Mouse (Mus musculus) spleen, adult 2 months (tissue): ENCODE data around the gene Dpp6. TPM values are rescaled to one million over a fixed set of nuclear protein-coding genes. Genes with fewer than 3 reads are reported as not detected.

Source experiments
- DNase-seq, 2 experiments: peaks; one replicate each; pipeline versions ENCODE4 v3.0.0 to v3.0.0-alpha.2; 2012 to 2021; ENCODE audit warnings: low spot score in 2 of 2, low read depth in 1 of 2
- H3K27ac ChIP-seq: fragments of 200-500 bp; 2 replicates; pipeline ENCODE4 v1.5.1; 2012; ENCODE audit warnings: low read length, inconsistent platforms; ENCODE audit not compliant: insufficient read depth
- H3K27me3 ChIP-seq: fragments of 200-500 bp; 2 replicates; pipeline ENCODE4 v1.6.1; 2012; ENCODE audit warnings: mild to moderate bottlenecking, moderate library complexity, low read length, inconsistent platforms; ENCODE audit not compliant: control insufficient read depth, insufficient read depth
- H3K36me3 ChIP-seq: fragments of 200-500 bp; 2 replicates; pipeline ENCODE4 v1.6.1; 2012; ENCODE audit warnings: mild to moderate bottlenecking, low read length, inconsistent platforms; ENCODE audit not compliant: control insufficient read depth, insufficient read depth
- H3K4me1 ChIP-seq: fragments of 200-500 bp; 2 replicates; pipeline ENCODE4 v1.6.1; 2011; ENCODE audit warnings: inconsistent platforms; ENCODE audit not compliant: control insufficient read depth, insufficient read depth, insufficient read length
- H3K4me3 ChIP-seq: fragments of 200-500 bp; 2 replicates; pipeline ENCODE4 v1.5.1; 2011; ENCODE audit warnings: mild to moderate bottlenecking, inconsistent platforms; ENCODE audit not compliant: insufficient read depth, insufficient read length; ENCODE audit errors: extremely low read depth
- CTCF ChIP-seq: fragments of 200-500 bp; IDR thresholded peaks from 2 replicates; pipeline ENCODE4 v1.5.1; 2011; ENCODE audit warnings: mild to moderate bottlenecking, inconsistent platforms; ENCODE audit not compliant: insufficient read depth, insufficient read length, insufficient replicate concordance; ENCODE audit errors: extremely low read depth
- POLR2A ChIP-seq: fragments of 200-500 bp; IDR thresholded peaks from 2 replicates; pipeline ENCODE4 v1.6.1; 2011; ENCODE audit warnings: low read depth, low read length, inconsistent platforms
- WGBS: fragments of 180-500 bp; shearing (Covaris S2); methylation state at CpG from one replicate; pipeline ENCODE4 v1.1.7; 2018; 5-methylcytosine and 5-hydroxymethylcytosine counted together
- polyA plus RNA-seq: library from polyadenylated mRNA; depleted of rRNA; stranded (reverse); fragments of >200 nt; gene quantifications from 2 replicates; pipeline ENCODE4 v1.2.3, GENCODE M21; 2012; rRNA removed

Gene Dpp6
- polyA plus RNA-seq: 0.08 and 0.11 TPM in 2 replicates

- no peak for DNase-seq
- 17% methylated on average over 48 of the region's 48 CpGs for WGBS
- Histone ChIP-seq H3K4me1 (no peaks in the 10 kb centered on the region), H3K27ac (no peak within 1 kb of the TSS), H3K4me3 (no peak within 1 kb of the TSS), H3K27me3 (no peaks in the 10 kb centered on the region), H3K36me3 (no peaks in the 10 kb centered on the region)
- TF ChIP-seq POLR2A (no peak), CTCF (no peak)
Measured at GRCm38 (mm10) chr5:26816975-26817941, at the start of gene Dpp6. Dpp6 (plus strand) TSS chr5:26817203.

DNA sequence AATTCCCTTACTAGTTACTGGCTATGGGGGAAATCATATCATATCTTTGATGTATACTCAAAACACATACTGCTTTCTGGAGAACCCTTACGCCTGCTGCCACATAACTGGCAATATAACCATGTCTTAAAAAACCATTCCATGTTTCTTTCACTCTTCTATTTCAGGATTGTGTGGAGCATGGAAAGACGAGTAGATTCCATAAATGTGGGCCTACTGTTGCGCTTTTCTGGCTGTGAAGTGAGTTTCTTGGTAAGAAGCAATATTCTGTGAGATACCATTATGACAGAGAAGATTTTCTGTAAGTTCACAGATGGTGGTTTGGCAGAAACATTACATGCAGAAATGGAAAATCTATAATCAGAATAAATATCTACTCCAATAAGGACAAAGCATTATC lies 33.0 kb upstream of the Dpp6 start:
- Histone ChIP-seq H3K36me3 (no peaks in the 10 kb centered on the region), H3K4me1 (no peaks in the 10 kb centered on the region), H3K27me3 (no peaks in the 10 kb centered on the region), H3K27ac (no peak overlapping the region), H3K4me3 (no peak overlapping the region)
- 73% methylated on average over 3 of the region's 3 CpGs for WGBS
- DNase-seq: no peak
- TF ChIP-seq POLR2A: no peak
- no peak for TF ChIP-seq CTCF

DNA sequence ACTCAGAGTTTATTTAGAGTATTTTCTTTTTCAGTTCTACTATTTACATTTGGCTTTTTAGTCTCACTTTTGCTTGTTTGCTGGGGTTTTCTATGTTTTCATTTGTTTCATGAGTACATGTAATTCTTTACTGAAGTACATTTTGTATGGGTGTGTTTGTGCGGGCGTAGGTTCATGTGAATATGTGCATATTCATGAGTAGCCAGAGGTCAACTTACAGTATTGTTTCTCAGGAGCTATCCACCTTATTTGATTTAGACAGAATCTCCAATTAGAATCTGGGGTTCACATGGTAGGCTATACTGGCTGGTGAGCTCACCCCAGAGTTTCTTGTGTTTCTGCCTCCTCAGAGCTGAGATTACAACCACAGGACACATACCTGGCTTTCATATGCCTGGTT lies 21.5 kb upstream of the Dpp6 start:
- no peak overlapping the region; the same call in 1 of the 2 replicates for H3K4me3 ChIP-seq
- DNase-seq: no peak
- no peaks in the 10 kb centered on the region for H3K4me1 ChIP-seq
- no peaks in the 10 kb centered on the region for H3K36me3 ChIP-seq
- TF ChIP-seq CTCF (no peak), POLR2A (no peak)
- WGBS: 90% methylated on average over 2 of the region's 2 CpGs
- no peaks in the 10 kb centered on the region for H3K27me3 ChIP-seq
- H3K27ac ChIP-seq: no peak overlapping the region

- no peak overlapping the region for H3K27ac ChIP-seq
- no peak overlapping the region for H3K4me3 ChIP-seq
- no peak for TF ChIP-seq POLR2A
- no peak for TF ChIP-seq CTCF
- no peaks in the 10 kb centered on the region for H3K27me3 ChIP-seq
- DNase-seq: no peak
- H3K4me1 ChIP-seq: no peaks in the 10 kb centered on the region
- no peaks in the 10 kb centered on the region for H3K36me3 ChIP-seq
- WGBS: 89% methylated on average over 1 of the region's 1 CpGs
Measured at GRCm38 (mm10) chr5:26835972-26836371, 19.0 kb downstream of the Dpp6 start.

DNA sequence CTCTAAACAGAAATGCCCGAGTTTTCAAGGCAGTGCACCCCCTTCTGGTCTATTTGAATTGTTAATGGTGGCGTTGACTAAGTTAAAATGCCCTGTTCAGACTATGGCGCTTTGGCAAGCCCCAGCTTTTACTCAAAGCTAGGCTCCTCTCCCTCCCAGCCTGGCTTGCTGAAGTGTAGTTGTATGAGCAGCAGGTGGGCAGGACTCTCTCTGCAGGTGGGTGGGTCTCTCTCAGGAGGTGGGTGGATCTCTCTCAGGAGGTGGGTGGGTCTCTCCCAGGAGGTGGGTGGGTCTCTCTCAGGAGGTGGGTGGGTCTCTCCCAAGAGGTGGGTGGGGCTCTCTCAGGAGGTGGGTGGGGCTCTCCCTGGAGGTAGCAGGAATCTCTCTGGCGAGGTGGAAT lies 24.1 kb downstream of the Dpp6 start:
- no peaks in the 10 kb centered on the region for H3K27me3 ChIP-seq
- TF ChIP-seq CTCF (no peak), POLR2A (no peak)

DNA sequence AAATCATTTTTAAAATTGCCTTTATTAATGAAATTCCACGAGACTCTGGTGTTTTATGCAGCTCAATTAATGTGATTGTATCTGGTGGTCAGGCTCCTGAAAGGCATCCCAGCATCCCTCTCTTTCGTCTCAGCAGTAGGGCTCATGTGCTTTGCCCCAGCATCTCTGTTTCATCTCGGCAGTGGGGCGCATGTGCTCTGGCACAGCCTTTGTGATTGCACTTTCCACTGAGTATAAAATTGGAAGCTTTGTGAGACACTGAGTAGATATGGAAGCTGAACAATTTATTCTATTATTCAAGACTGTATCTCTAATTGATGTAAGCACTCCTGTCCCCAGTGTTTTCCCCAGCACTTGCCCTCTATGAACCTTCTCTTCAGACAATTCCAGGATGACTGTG lies 37.7 kb downstream of the Dpp6 start:
- 81% methylated on average over 4 of the region's 4 CpGs for WGBS
- no peak for DNase-seq

More for the DNA sequence above, 24.1 kb downstream of the Dpp6 start:
- no peak overlapping the region for H3K27ac ChIP-seq
- H3K4me3 ChIP-seq: no peak overlapping the region
- DNase-seq: no peak
- no peaks in the 10 kb centered on the region for H3K36me3 ChIP-seq
- H3K4me1 ChIP-seq: no peaks in the 10 kb centered on the region
- WGBS: 39% methylated on average over 4 of the region's 4 CpGs

GRCm38 (mm10) chr5:26875449-26875848 lies 58.4 kb downstream of the Dpp6 start:
- Histone ChIP-seq H3K4me3 (no peak overlapping the region), H3K27me3 (no peaks in the 10 kb centered on the region), H3K36me3 (no peaks in the 10 kb centered on the region), H3K4me1 (no peaks in the 10 kb centered on the region), H3K27ac (no peak overlapping the region)
- no peak for TF ChIP-seq POLR2A
- no peak for TF ChIP-seq CTCF
- DNase-seq: no peak

More for the DNA sequence above, 37.7 kb downstream of the Dpp6 start:
- H3K4me1 ChIP-seq: no peaks in the 10 kb centered on the region
- TF ChIP-seq CTCF: no peak
- TF ChIP-seq POLR2A: no peak
- H3K27ac ChIP-seq: no peak overlapping the region
- H3K4me3 ChIP-seq: no peak overlapping the region
- H3K36me3 ChIP-seq: no peaks in the 10 kb centered on the region
- H3K27me3 ChIP-seq: no peaks in the 10 kb centered on the region
